Comparison of ENCODE assay signal across 22 mouse cellular contexts in genomic region chr8:93854676-93855075, GRCm38 (mm10). TPM values are rescaled to one million over a fixed set of nuclear protein-coding genes. Genes with fewer than 3 reads are reported as not detected.
A peak's percentile ranks its signal among the peaks of the same experiment; 100 is the strongest.
DNase-seq lines count a peak whose midpoint lies in the region; ATAC-seq and TF ChIP-seq lines count a peak whose summit lies in the region.
"Had no signal": no experiment of that assay in that cellular context is flagged by ENCODE, and none has a peak within 500 bp of the region (broad histone marks: within the 10 kb centered on the region; RNA-seq: fewer than 3 reads in every experiment).

No protein-coding gene starts in this region.

- peaks cover 25% of the 10 kb centered on the region for H3K4me1 ChIP-seq in cortical plate, adult 2 months (ENCODE audit: control insufficient read depth, insufficient read depth, low read length)
- H3K4me1 ChIP-seq in intestine, embryonic 15.5 days (replicated peaks), result no peaks in the 10 kb centered on the region
- peaks cover 4% of the 10 kb centered on the region; the same call in 1 of the 2 replicates for H3K4me1 ChIP-seq in heart, embryonic 11.5 days (ENCODE audit: control insufficient read depth, insufficient read depth, low read length)

- H3K27me3 ChIP-seq in intestine, embryonic 15.5 days (replicated peaks), result no peaks in the 10 kb centered on the region
- no peaks in the 10 kb centered on the region for H3K27me3 ChIP-seq in heart, embryonic 11.5 days (ENCODE audit: control insufficient read depth, insufficient read depth, low read length)
- H3K27me3 ChIP-seq: neural tube, embryonic 12.5 days had no signal

- no peak for ATAC-seq in intestine, embryonic 15.5 days
- ATAC-seq in heart, embryonic 11.5 days (replicated peaks; ENCODE audit: insufficient number of reproducible peaks, low FRiP score, low TSS enrichment), result no peak

- DNase-seq in gastrocnemius, adult 2 months, result no peak
- no peak for DNase-seq in gastrocnemius, postnatal 14 days
- DNase-seq in 3134 (ENCODE audit: extremely low read depth, insufficient read length, low spot score), result peak; percentile 49
- peak; percentile 64 for DNase-seq in gonadal fat pad, adult 2 months (ENCODE audit: low read depth)
- DNase-seq in adrenal gland, adult 2 months, result no peak
- DNase-seq: adrenal gland, postnatal 14 days; B cell, adult 2 months; cerebellum, adult 11 months; cerebellum, postnatal 36 days; gastrocnemius, postnatal 10 days; kidney, adult 2 months; kidney, postnatal 10 days; liver; lung, adult 18-20 months; right cerebral cortex, postnatal 14 days; thymus, adult 18-20 months had no signal

- H3K4me3 ChIP-seq in gastrocnemius, adult 2 months, result no peak overlapping the region
- no peak overlapping the region for H3K4me3 ChIP-seq in cortical plate, adult 2 months (ENCODE audit: insufficient read depth, low read length)
- no peak overlapping the region for H3K4me3 ChIP-seq in intestine, embryonic 15.5 days (replicated peaks)
- no peak overlapping the region for H3K4me3 ChIP-seq in heart, embryonic 11.5 days (ENCODE audit: low read depth, low read length)
- H3K4me3 ChIP-seq: neural tube, embryonic 12.5 days had no signal

- 24% methylated on average over 5 of the region's 5 CpGs for WGBS in intestine, embryonic 15.5 days
- WGBS in heart, embryonic 11.5 days (ENCODE audit: insufficient replicate concordance), result 24% methylated on average over 5 of the region's 5 CpGs

- no peak for TF ChIP-seq POLR2A in cortical plate, adult 2 months (IDR thresholded peaks at IDR 0.05; ENCODE audit: extremely low read depth, insufficient read depth, low read length)

- H3K36me3 ChIP-seq in intestine, embryonic 15.5 days, result no peaks in the 10 kb centered on the region
- H3K36me3 ChIP-seq in heart, embryonic 11.5 days (ENCODE audit: control insufficient read depth, insufficient read depth, low read length), result no peaks in the 10 kb centered on the region
- H3K36me3 ChIP-seq: neural tube, embryonic 12.5 days had no signal

- H3K9ac ChIP-seq in intestine, embryonic 15.5 days, result no peak overlapping the region
- no peak overlapping the region for H3K9ac ChIP-seq in heart, embryonic 11.5 days (ENCODE audit: low read depth, low read length)
- H3K9ac ChIP-seq: neural tube, embryonic 12.5 days had no signal

- peak overlapping the region; percentile 43; the same call in 1 of the 2 replicates for H3K27ac ChIP-seq in gastrocnemius, adult 2 months
- H3K27ac ChIP-seq in cortical plate, adult 2 months (ENCODE audit: insufficient read depth, low read length), result peak overlapping the region; percentile 72; the same call in 1 of the 2 replicates
- H3K27ac ChIP-seq in intestine, embryonic 15.5 days, result no peak overlapping the region
- no peak overlapping the region for H3K27ac ChIP-seq in heart, embryonic 11.5 days (ENCODE audit: low read depth, low read length)
- H3K27ac ChIP-seq: macrophage; neural tube, embryonic 12.5 days had no signal

- no peak for TF ChIP-seq CTCF in gastrocnemius, adult 2 months (IDR thresholded peaks at IDR 0.05)
- no peak for TF ChIP-seq CTCF in cortical plate, adult 2 months (IDR thresholded peaks at IDR 0.05; ENCODE audit: extremely low read depth, insufficient read depth, low read length)

- H3K4me2 ChIP-seq in intestine, embryonic 15.5 days (replicated peaks), result no peak overlapping the region
- no peak overlapping the region for H3K4me2 ChIP-seq in heart, embryonic 11.5 days
- H3K4me2 ChIP-seq: midbrain, embryonic 11.5 days; neural tube, embryonic 12.5 days had no signal

- intact Hi-C loops in gastrocnemius, adult 2 months (cut with DNase I), result no loop called here
- intact Hi-C loops in gastrocnemius, postnatal 14 days (cut with DNase I; ENCODE audit: low total_unique reads), result no loop called here

- no peaks in the 10 kb centered on the region for H3K9me3 ChIP-seq in intestine, embryonic 15.5 days
- H3K9me3 ChIP-seq in heart, embryonic 11.5 days (replicated peaks; ENCODE audit: control insufficient read depth, low read length), result no peaks in the 10 kb centered on the region
- H3K9me3 ChIP-seq: neural tube, embryonic 12.5 days had no signal

RNA-seq across cellular contexts. Expression of gene Gnao1, which starts 44.9 kb away (rescaled TPM):
- 1 to 10 TPM; 7.5 to 7.7 TPM for total RNA-seq in gastrocnemius, adult 2 months (2021)
- total RNA-seq in gastrocnemius, postnatal 14 days (2021), result 10 to 100 TPM; 11.1 to 11.6 TPM
- polyA plus RNA-seq in cortical plate, adult 2 months (2012; rRNA removed), result 437 and 476 TPM in 2 replicates
- 10.4 and 16.0 TPM in 2 replicates for polyA plus RNA-seq in gonadal fat pad, adult 2 months (2012; rRNA removed)
- polyA plus RNA-seq in intestine, embryonic 15.5 days (2015; fragmentation: Nextera tagmentation; extraction: Ambion mirVana), result 13.8 TPM in 2 replicates
- 13.9 and 15.5 TPM in 2 replicates for polyA plus RNA-seq in heart, embryonic 11.5 days (2014; fragmentation: Nextera tagmentation; extraction: Ambion mirVana)
- total RNA-seq in adrenal gland, adult 2 months (2021), result 10 to 100 TPM; 31.7 to 35.3 TPM
- polyA plus RNA-seq in adrenal gland, adult 2 months (2012; rRNA removed), result 22.8 and 23.8 TPM in 2 replicates
- polyA plus RNA-seq: macrophage had no signal

Comparison
In these comparisons a context has a peak if more than half of its experiments do, and no peak if none do; other contexts are left out.
1. DNase-seq: peak in 3134 (single experiment) and gonadal fat pad, adult 2 months (single experiment); none in gastrocnemius, adult 2 months (single experiment), gastrocnemius, postnatal 14 days (single experiment) and adrenal gland, adult 2 months (single experiment).
2. H3K27ac ChIP-seq: peak in gastrocnemius, adult 2 months (single experiment) and cortical plate, adult 2 months (single experiment); none in intestine, embryonic 15.5 days (single experiment) and heart, embryonic 11.5 days (single experiment).
3. RNA of gene Gnao1, which starts 44.9 kb away (polyA plus RNA-seq): 437 to 476 TPM in cortical plate, adult 2 months; 22.8 to 23.8 TPM in adrenal gland, adult 2 months, 13.9 to 15.5 TPM in heart, embryonic 11.5 days, 13.8 TPM in intestine, embryonic 15.5 days and 10.4 to 16.0 TPM in gonadal fat pad, adult 2 months; every median in the first group is over 10 times any median in the second.